Comparison of ENCODE assay signal across 21 mouse cellular contexts in the genomic region with DNA sequence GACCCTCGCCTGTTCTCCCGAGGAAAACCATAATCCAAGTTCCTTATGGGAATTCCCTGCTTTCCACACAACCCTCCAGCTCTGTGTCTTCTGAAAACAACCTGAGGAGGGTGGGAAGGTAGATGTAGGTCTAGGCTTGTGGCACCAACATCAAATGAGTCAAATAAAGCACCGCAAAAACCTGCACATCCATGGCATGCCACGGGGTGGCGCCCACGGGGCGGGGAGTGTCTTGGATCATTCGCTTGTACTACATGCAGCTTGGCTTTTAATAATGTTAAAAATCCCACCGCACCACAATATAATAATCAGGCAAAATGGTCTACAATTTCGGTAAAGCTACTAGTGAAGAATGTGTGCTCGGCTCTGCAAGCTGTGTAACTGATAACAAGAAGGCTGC. TPM values are rescaled to one million over a fixed set of nuclear protein-coding genes. Genes with fewer than 3 reads are reported as not detected.
A peak's percentile ranks its signal among the peaks of the same experiment; 100 is the strongest.
DNase-seq lines count a peak whose midpoint lies in the region; ATAC-seq and TF ChIP-seq lines count a peak whose summit lies in the region.
"Had no signal": no experiment of that assay in that cellular context is flagged by ENCODE, and none has a peak within 500 bp of the region (broad histone marks: within the 10 kb centered on the region; RNA-seq: fewer than 3 reads in every experiment).

No protein-coding gene starts in this region.

- H3K4me1 ChIP-seq in heart, embryonic 10.5 days, result no peaks in the 10 kb centered on the region
- no peaks in the 10 kb centered on the region for H3K4me1 ChIP-seq in heart, embryonic 12.5 days (replicated peaks)
- H3K4me1 ChIP-seq in lung, adult 2 months (ENCODE audit: control insufficient read depth, insufficient read depth, low read length), result no peaks in the 10 kb centered on the region
- H3K4me1 ChIP-seq in ES-Bruce4 (ENCODE audit: control insufficient read depth, insufficient read depth, low read length), result no peaks in the 10 kb centered on the region
- no peaks in the 10 kb centered on the region; the same call in 1 of the 2 replicates for H3K4me1 ChIP-seq in cortical plate, adult 2 months (ENCODE audit: control insufficient read depth, insufficient read depth, low read length)
- H3K4me1 ChIP-seq: heart, embryonic 13.5 days; hindbrain, embryonic 10.5 days; intestine, embryonic 15.5 days; liver, embryonic 15.5 days had no signal

- H3K27ac ChIP-seq in heart, embryonic 10.5 days, result no peak overlapping the region
- H3K27ac ChIP-seq in heart, embryonic 12.5 days (ENCODE audit: poor library complexity, severe bottlenecking), result no peak overlapping the region
- H3K27ac ChIP-seq in ES-Bruce4 (ENCODE audit: insufficient read depth, low read length), result no peak overlapping the region
- H3K27ac ChIP-seq in cortical plate, adult 2 months (ENCODE audit: insufficient read depth, low read length), result no peak overlapping the region
- H3K27ac ChIP-seq: heart, embryonic 13.5 days; hindbrain, embryonic 10.5 days; intestine, embryonic 15.5 days; liver, embryonic 15.5 days; neural tube, embryonic 13.5 days had no signal

- peak; percentile 57 for DNase-seq in heart, embryonic 10.5 days (ENCODE audit: low spot score)
- no peak for DNase-seq in lung, adult 2 months
- DNase-seq in lung, postnatal 36 days, result no peak
- no peak for DNase-seq in gastrocnemius, postnatal 25 days
- DNase-seq: cerebellum, adult 9-10 months; forebrain, postnatal 0 days; gastrocnemius, postnatal 14 days; kidney, postnatal 10 days; layer of hippocampus, adult 9-11 months; right cerebral cortex, postnatal 25 days had no signal

- H3K9ac ChIP-seq in heart, embryonic 12.5 days, result no peak overlapping the region
- no peak overlapping the region for H3K9ac ChIP-seq in ES-Bruce4 (ENCODE audit: low read depth, poor library complexity, severe bottlenecking)
- H3K9ac ChIP-seq: forebrain, postnatal 0 days; heart, embryonic 13.5 days; intestine, embryonic 15.5 days; liver, embryonic 15.5 days; neural tube, embryonic 13.5 days had no signal

- no peak for ATAC-seq in heart, embryonic 12.5 days (ENCODE audit: insufficient number of reproducible peaks, low FRiP score)
- ATAC-seq in megakaryocyte, adult 5-6 weeks (ENCODE audit: poor library complexity, severe bottlenecking), result no peak
- ATAC-seq: forebrain, postnatal 0 days; intestine, embryonic 15.5 days had no signal

- no peaks in the 10 kb centered on the region for H3K27me3 ChIP-seq in heart, embryonic 10.5 days (ENCODE audit: insufficient read depth, poor library complexity, severe bottlenecking)
- H3K27me3 ChIP-seq in heart, embryonic 12.5 days (replicated peaks), result no peaks in the 10 kb centered on the region
- no peaks in the 10 kb centered on the region for H3K27me3 ChIP-seq in ES-Bruce4 (ENCODE audit: control insufficient read depth, insufficient read depth, low read length, poor library complexity, severe bottlenecking)
- H3K27me3 ChIP-seq: heart, embryonic 13.5 days; intestine, embryonic 15.5 days; liver, embryonic 15.5 days; megakaryocyte, embryonic 14.5 days; neural tube, embryonic 13.5 days had no signal

- no peak for TF ChIP-seq POLR2A in lung, adult 2 months (IDR thresholded peaks at IDR 0.05; ENCODE audit: borderline replicate concordance, extremely low read depth, low read depth, low read length)
- TF ChIP-seq POLR2A in ES-Bruce4 (IDR thresholded peaks at IDR 0.05; ENCODE audit: insufficient read depth, low read length), result no peak
- TF ChIP-seq POLR2A in cortical plate, adult 2 months (IDR thresholded peaks at IDR 0.05; ENCODE audit: extremely low read depth, insufficient read depth, low read length), result no peak

- H3K4me3 ChIP-seq in heart, embryonic 10.5 days, result no peak overlapping the region
- no peak overlapping the region for H3K4me3 ChIP-seq in heart, embryonic 12.5 days
- H3K4me3 ChIP-seq in lung, adult 2 months (replicated peaks; ENCODE audit: extremely low read depth, low read depth, low read length), result no peak overlapping the region
- H3K4me3 ChIP-seq in ES-Bruce4 (ENCODE audit: low read depth, low read length), result no peak overlapping the region
- H3K4me3 ChIP-seq in cortical plate, adult 2 months (ENCODE audit: insufficient read depth, low read length), result no peak overlapping the region
- H3K4me3 ChIP-seq: erythroblast, embryonic 14.5 days; heart, embryonic 13.5 days; hindbrain, embryonic 10.5 days; intestine, embryonic 15.5 days; liver, embryonic 15.5 days; megakaryocyte, embryonic 14.5 days; neural tube, embryonic 13.5 days had no signal

- no peak for TF ChIP-seq EP300 in ES-Bruce4 (IDR thresholded peaks at IDR 0.05; ENCODE audit: insufficient read depth, low read depth, low read length)

- WGBS in heart, embryonic 10.5 days, result 77% methylated on average over 11 of the region's 11 CpGs
- WGBS in heart, embryonic 12.5 days, result 75% methylated on average over 11 of the region's 11 CpGs
- 90% methylated on average over 11 of the region's 11 CpGs for WGBS in lung, adult 2 months

- H3K9me3 ChIP-seq in heart, embryonic 10.5 days, result no peaks in the 10 kb centered on the region
- H3K9me3 ChIP-seq in heart, embryonic 12.5 days (replicated peaks), result no peaks in the 10 kb centered on the region
- no peaks in the 10 kb centered on the region for H3K9me3 ChIP-seq in ES-Bruce4 (replicated peaks; ENCODE audit: control insufficient read depth, insufficient read depth, low read length, poor library complexity, severe bottlenecking)
- H3K9me3 ChIP-seq: heart, embryonic 13.5 days; hindbrain, embryonic 10.5 days; intestine, embryonic 15.5 days; liver, embryonic 15.5 days; megakaryocyte, embryonic 14.5 days; neural tube, embryonic 13.5 days had no signal

- no peaks in the 10 kb centered on the region for H3K36me3 ChIP-seq in heart, embryonic 10.5 days
- H3K36me3 ChIP-seq in heart, embryonic 12.5 days, result peaks cover 12% of the 10 kb centered on the region; the same call in 1 of the 2 replicates
- no peaks in the 10 kb centered on the region for H3K36me3 ChIP-seq in ES-Bruce4 (ENCODE audit: control insufficient read depth, insufficient read depth, low read length, poor library complexity, severe bottlenecking)
- H3K36me3 ChIP-seq: intestine, embryonic 15.5 days; liver, embryonic 15.5 days; neural tube, embryonic 13.5 days had no signal

- no peak overlapping the region for H3K4me2 ChIP-seq in heart, embryonic 12.5 days
- H3K4me2 ChIP-seq: heart, embryonic 13.5 days; intestine, embryonic 15.5 days; liver, embryonic 15.5 days; neural tube, embryonic 13.5 days had no signal

- peak; percentile 19; the same call in 1 of the 2 replicates for TF ChIP-seq CTCF in lung, adult 2 months (IDR thresholded peaks at IDR 0.05; ENCODE audit: insufficient read depth, low read length)
- peak; percentile 58 for TF ChIP-seq CTCF in ES-Bruce4 (IDR thresholded peaks at IDR 0.05; ENCODE audit: low read depth, low read length)
- peak; percentile 38 for TF ChIP-seq CTCF in cortical plate, adult 2 months (IDR thresholded peaks at IDR 0.05; ENCODE audit: extremely low read depth, insufficient read depth, low read length)

RNA-seq across cellular contexts. Expression of a gene that starts 58.7 kb away (rescaled TPM):
- polyA plus RNA-seq in heart, embryonic 10.5 days (2016; fragmentation: Nextera tagmentation; extraction: Ambion mirVana), result 0.13 TPM in 1 of 2 replicates, not detected in the other
- 0.13 TPM in 2 replicates for polyA plus RNA-seq in heart, embryonic 12.5 days (2016; fragmentation: Nextera tagmentation; extraction: Ambion mirVana)
- polyA plus RNA-seq in lung, adult 2 months (2012; rRNA removed), result not detected in 2 replicates
- not detected in 2 replicates for polyA plus RNA-seq in ES-Bruce4 (2011; ENCODE audit: insufficient read depth, insufficient read length, low read depth, missing spikeins)
- polyA plus RNA-seq in cortical plate, adult 2 months (2012; rRNA removed), result 375 and 424 TPM in 2 replicates
- total RNA-seq in gastrocnemius, postnatal 25 days (2021), result not detected
- total RNA-seq in megakaryocyte, adult 5-6 weeks (2015), result not detected in 2 replicates
- not detected in 2 replicates for total RNA-seq in megakaryocyte, adult 5-6 weeks (2017)
- total RNA-seq: gastrocnemius, postnatal 14 days had no signal
- polyA plus RNA-seq: erythroblast, embryonic 14.5 days; heart, embryonic 13.5 days; intestine, embryonic 15.5 days; liver, embryonic 15.5 days had no signal

Comparison
In these comparisons a context has a peak if more than half of its experiments do, and no peak if none do; other contexts are left out.
1. RNA of a gene that starts 58.7 kb away (polyA plus RNA-seq): 375 to 424 TPM in cortical plate, adult 2 months; 0.13 TPM in heart, embryonic 12.5 days, 0.13 TPM in heart, embryonic 10.5 days, not detected in lung, adult 2 months and not detected in ES-Bruce4; every median in the first group is over 100 times any median in the second.
2. Peak in every context shown above with its lines, with median percentiles within 50 percentile points of each other: CTCF ChIP-seq.